Mouse (Mus musculus) natural killer cell, adult 2 months (primary cell): Measurements from ENCODE around the gene Caln1.

Experiments used
- DNase-seq, 2 experiments: peaks; one replicate each; pipeline ENCODE4 v3.0.0; 2022; ENCODE audit warnings: low spot score in 2 of 2

The Caln1 gene

GRCm38 (mm10) chr5:130369237-130369636, at the start of gene Caln1:
TSS of gene Caln1 (plus strand) at chr5:130369455.
- no peak for DNase-seq

- no peak for DNase-seq
Observed at GRCm38 (mm10) chr5:130319783-130320182, 49.5 kb upstream of the Caln1 start.

- no peak for DNase-seq
Observed at GRCm38 (mm10) chr5:130320485-130320884, 48.8 kb upstream of the Caln1 start.

GRCm38 (mm10) chr5:130325486-130325885, 43.8 kb upstream of the Caln1 start:
- DNase-seq = no peak

GRCm38 (mm10) chr5:130327615-130328263, 41.5 kb upstream of the Caln1 start:
- DNase-seq = no peak

- no peak for DNase-seq
Observed at GRCm38 (mm10) chr5:130328366-130328765, 40.9 kb upstream of the Caln1 start.

- no peak for DNase-seq
Observed at GRCm38 (mm10) chr5:130329889-130330288, 39.4 kb upstream of the Caln1 start.

GRCm38 (mm10) chr5:130330801-130331200, 38.5 kb upstream of the Caln1 start:
- DNase-seq = no peak

- no peak for DNase-seq
Observed at GRCm38 (mm10) chr5:130331206-130331605, 38.0 kb upstream of the Caln1 start.

- DNase-seq = no peak
Observed at GRCm38 (mm10) chr5:130333566-130333965, 35.7 kb upstream of the Caln1 start.

- no peak for DNase-seq
Observed at GRCm38 (mm10) chr5:130333971-130334370, 35.3 kb upstream of the Caln1 start.

GRCm38 (mm10) chr5:130335462-130335861, 33.8 kb upstream of the Caln1 start:
- DNase-seq = no peak

GRCm38 (mm10) chr5:130340656-130341055, 28.6 kb upstream of the Caln1 start:
- no peak for DNase-seq

GRCm38 (mm10) chr5:130344999-130345398, 24.3 kb upstream of the Caln1 start:
- DNase-seq = no peak

- DNase-seq = no peak
Observed at GRCm38 (mm10) chr5:130345871-130346270, 23.4 kb upstream of the Caln1 start.

GRCm38 (mm10) chr5:130355223-130355622, 14.0 kb upstream of the Caln1 start:
- DNase-seq = no peak

GRCm38 (mm10) chr5:130363111-130363510, 6.1 kb upstream of the Caln1 start:
- DNase-seq = no peak

- no peak for DNase-seq
Observed at GRCm38 (mm10) chr5:130363773-130364172, 5.5 kb upstream of the Caln1 start.

GRCm38 (mm10) chr5:130368236-130368635, 1.0 kb upstream of the Caln1 start:
- DNase-seq = no peak

- no peak for DNase-seq
Observed at GRCm38 (mm10) chr5:130375411-130375810, 6.2 kb downstream of the Caln1 start.

- DNase-seq = no peak
Observed at GRCm38 (mm10) chr5:130384222-130384912, 15.1 kb downstream of the Caln1 start, which contains the start of gene A330070K13Rik. TSS of gene A330070K13Rik (minus strand) at chr5:130384631.

- no peak for DNase-seq
Observed at GRCm38 (mm10) chr5:130386418-130386817, 17.2 kb downstream of the Caln1 start.

GRCm38 (mm10) chr5:130393618-130394355, 24.5 kb downstream of the Caln1 start:
- no peak for DNase-seq
